In the genomic region with DNA sequence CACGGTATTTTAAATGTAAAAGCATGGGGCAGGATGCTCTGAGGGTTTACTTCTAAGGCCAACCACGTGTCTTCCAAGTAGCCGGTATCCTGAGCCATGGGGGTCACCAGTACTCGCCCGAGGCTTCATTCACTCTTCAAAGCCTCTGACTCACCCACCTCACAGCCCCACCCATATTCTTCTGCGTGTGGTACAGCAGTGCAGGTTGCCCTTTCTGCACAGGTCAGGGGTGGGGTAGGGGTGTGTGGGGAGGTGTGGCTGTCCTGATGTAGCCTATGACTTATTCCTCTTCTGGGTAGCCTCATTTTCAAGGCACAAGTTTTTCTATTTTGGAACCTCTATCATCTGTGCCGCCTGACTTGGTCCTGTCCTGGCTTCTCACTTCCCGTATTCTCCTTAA, we compare ENCODE assay signal across 26 mouse cellular contexts. TPM values are rescaled to one million over a fixed set of nuclear protein-coding genes. Genes with fewer than 3 reads are reported as not detected.
DNase-seq lines count a peak whose midpoint lies in the region; ATAC-seq lines count a peak whose summit lies in the region.
"Had no signal": no experiment of that assay in that cellular context is flagged by ENCODE, and none has a peak within 500 bp of the region (broad histone marks: within the 10 kb centered on the region; RNA-seq: fewer than 3 reads in every experiment).

No protein-coding gene starts in this region.

- WGBS in liver, embryonic 11.5 days: 65% methylated on average over 8 of the region's 8 CpGs
- WGBS in liver, embryonic 12.5 days (ENCODE audit: insufficient replicate concordance): 52% methylated on average over 8 of the region's 8 CpGs
- WGBS in intestine, embryonic 16.5 days: 49% methylated on average over 8 of the region's 8 CpGs
- 46% methylated on average over 8 of the region's 8 CpGs for WGBS in stomach, embryonic 16.5 days
- WGBS in kidney, embryonic 14.5 days: 71% methylated on average over 8 of the region's 8 CpGs

- no peaks in the 10 kb centered on the region for H3K36me3 ChIP-seq in liver, embryonic 11.5 days (ENCODE audit: control insufficient read depth, insufficient read depth, low read length)
- H3K36me3 ChIP-seq in liver, embryonic 12.5 days: no peaks in the 10 kb centered on the region
- no peaks in the 10 kb centered on the region for H3K36me3 ChIP-seq in intestine, embryonic 16.5 days (ENCODE audit: control insufficient read depth, insufficient read depth, low read length)
- no peaks in the 10 kb centered on the region for H3K36me3 ChIP-seq in stomach, embryonic 16.5 days (ENCODE audit: control insufficient read depth, insufficient read depth, low read length)
- H3K36me3 ChIP-seq in kidney, embryonic 14.5 days (ENCODE audit: control insufficient read depth, insufficient read depth, low read length): no peaks in the 10 kb centered on the region
- H3K36me3 ChIP-seq: embryonic facial prominence, embryonic 10.5 days; heart, embryonic 10.5 days; hindbrain, embryonic 12.5 days had no signal

- no peaks in the 10 kb centered on the region for H3K4me1 ChIP-seq in liver, embryonic 11.5 days (replicated peaks; ENCODE audit: control insufficient read depth, insufficient read depth, low read length)
- H3K4me1 ChIP-seq in liver, embryonic 12.5 days: no peaks in the 10 kb centered on the region
- H3K4me1 ChIP-seq in intestine, embryonic 16.5 days (ENCODE audit: control insufficient read depth, insufficient read depth, low read length): 0 out of 2 replicates have a peak, but pooled peaks cover 2% of the 10 kb centered on the region
- no peaks in the 10 kb centered on the region for H3K4me1 ChIP-seq in stomach, embryonic 16.5 days (ENCODE audit: control insufficient read depth, insufficient read depth, low read length)
- H3K4me1 ChIP-seq in kidney, embryonic 14.5 days (ENCODE audit: control insufficient read depth, insufficient read depth, low read length): no peaks in the 10 kb centered on the region
- H3K4me1 ChIP-seq: embryonic facial prominence, embryonic 10.5 days; forebrain, embryonic 13.5 days; heart, embryonic 10.5 days; hindbrain, embryonic 12.5 days had no signal

- H3K4me2 ChIP-seq in liver, embryonic 11.5 days: no peak overlapping the region
- no peak overlapping the region for H3K4me2 ChIP-seq in liver, embryonic 12.5 days
- H3K4me2 ChIP-seq in intestine, embryonic 16.5 days (ENCODE audit: low read depth, low read length): peak overlapping the region; percentile 28
- H3K4me2 ChIP-seq in stomach, embryonic 16.5 days (ENCODE audit: low read depth, low read length): no peak overlapping the region
- H3K4me2 ChIP-seq in kidney, embryonic 14.5 days (replicated peaks; ENCODE audit: low read depth, low read length): no peak overlapping the region
- H3K4me2 ChIP-seq: forebrain, embryonic 13.5 days; hindbrain, embryonic 12.5 days had no signal

- ATAC-seq in liver, embryonic 11.5 days (replicated peaks; ENCODE audit: low FRiP score): no peak
- no peak for ATAC-seq in liver, embryonic 12.5 days
- ATAC-seq in intestine, embryonic 16.5 days: peak; percentile 97
- peak; percentile 75; the same call in 1 of the 2 replicates for ATAC-seq in stomach, embryonic 16.5 days (ENCODE audit: insufficient read depth, low FRiP score)
- ATAC-seq in kidney, embryonic 14.5 days (ENCODE audit: low FRiP score, low TSS enrichment): no peak
- ATAC-seq: CD4-positive, CD25-positive, alpha-beta regulatory T cell, adult 4 months; forebrain, embryonic 13.5 days; forebrain, postnatal 0 days; hindbrain, embryonic 16.5 days; Patski had no signal

- H3K9me3 ChIP-seq in liver, embryonic 11.5 days (ENCODE audit: control insufficient read depth, low read length): no peaks in the 10 kb centered on the region
- no peaks in the 10 kb centered on the region for H3K9me3 ChIP-seq in liver, embryonic 12.5 days (replicated peaks)
- no peaks in the 10 kb centered on the region for H3K9me3 ChIP-seq in intestine, embryonic 16.5 days (ENCODE audit: control insufficient read depth, low read length)
- H3K9me3 ChIP-seq in stomach, embryonic 16.5 days (replicated peaks; ENCODE audit: control insufficient read depth, low read length): no peaks in the 10 kb centered on the region
- H3K9me3 ChIP-seq in kidney, embryonic 14.5 days (ENCODE audit: control insufficient read depth, low read length): no peaks in the 10 kb centered on the region
- H3K9me3 ChIP-seq: embryonic facial prominence, embryonic 10.5 days; forebrain, embryonic 13.5 days; heart, embryonic 10.5 days; hindbrain, embryonic 12.5 days had no signal

- H3K4me3 ChIP-seq in liver, embryonic 11.5 days (ENCODE audit: low read depth, low read length): no peak overlapping the region
- no peak overlapping the region for H3K4me3 ChIP-seq in liver, embryonic 12.5 days
- no peak overlapping the region for H3K4me3 ChIP-seq in intestine, embryonic 16.5 days (ENCODE audit: low read length)
- no peak overlapping the region for H3K4me3 ChIP-seq in stomach, embryonic 16.5 days (replicated peaks; ENCODE audit: low read length)
- no peak overlapping the region for H3K4me3 ChIP-seq in kidney, embryonic 14.5 days (ENCODE audit: low read length)
- H3K4me3 ChIP-seq: embryonic facial prominence, embryonic 10.5 days; forebrain, embryonic 13.5 days; heart, embryonic 10.5 days; hindbrain, embryonic 12.5 days had no signal

- DNase-seq in liver, embryonic 11.5 days (ENCODE audit: low spot score): peak; percentile 27
- DNase-seq in thymus, postnatal 14 days: no peak
- DNase-seq in thymus, adult 18-20 months: no peak
- DNase-seq: adrenal gland, adult 8-10 months; adrenal gland, postnatal 36 days; B cell, adult 2 months; cerebellum, adult 2 months; cerebellum, postnatal 10 days; forebrain, postnatal 0 days; gastrocnemius, postnatal 36 days; heart, adult 18-20 months; heart, postnatal 10 days; heart, postnatal 4 days had no signal

- H3K9ac ChIP-seq in liver, embryonic 11.5 days (ENCODE audit: low read depth, low read length): no peak overlapping the region
- H3K9ac ChIP-seq in liver, embryonic 12.5 days: no peak overlapping the region
- H3K9ac ChIP-seq in intestine, embryonic 16.5 days (ENCODE audit: low read depth, low read length): no peak overlapping the region
- no peak overlapping the region for H3K9ac ChIP-seq in stomach, embryonic 16.5 days (ENCODE audit: low read length)
- H3K9ac ChIP-seq in kidney, embryonic 14.5 days (ENCODE audit: low read depth, low read length): no peak overlapping the region
- H3K9ac ChIP-seq: forebrain, embryonic 13.5 days; forebrain, postnatal 0 days; hindbrain, embryonic 12.5 days had no signal

- H3K27me3 ChIP-seq in liver, embryonic 11.5 days (replicated peaks; ENCODE audit: control insufficient read depth, insufficient read depth, low read length): no peaks in the 10 kb centered on the region
- H3K27me3 ChIP-seq in liver, embryonic 12.5 days (replicated peaks): no peaks in the 10 kb centered on the region; the same call in 1 of the 2 replicates
- H3K27me3 ChIP-seq in intestine, embryonic 16.5 days (replicated peaks; ENCODE audit: control insufficient read depth, insufficient read depth, low read length): no peaks in the 10 kb centered on the region
- no peaks in the 10 kb centered on the region for H3K27me3 ChIP-seq in stomach, embryonic 16.5 days (ENCODE audit: control insufficient read depth, insufficient read depth, low read length)
- H3K27me3 ChIP-seq in kidney, embryonic 14.5 days (ENCODE audit: control insufficient read depth, insufficient read depth, low read length): no peaks in the 10 kb centered on the region
- H3K27me3 ChIP-seq: forebrain, embryonic 13.5 days; hindbrain, embryonic 12.5 days had no signal

- no peak overlapping the region for H3K27ac ChIP-seq in liver, embryonic 11.5 days (ENCODE audit: low read depth, low read length)
- no peak overlapping the region for H3K27ac ChIP-seq in liver, embryonic 12.5 days
- H3K27ac ChIP-seq in intestine, embryonic 16.5 days (ENCODE audit: low read length): peak overlapping the region; percentile 65; the same call in 1 of the 2 replicates
- no peak overlapping the region for H3K27ac ChIP-seq in stomach, embryonic 16.5 days (ENCODE audit: low read length)
- H3K27ac ChIP-seq in kidney, embryonic 14.5 days (ENCODE audit: low read depth, low read length): no peak overlapping the region
- H3K27ac ChIP-seq: embryonic facial prominence, embryonic 10.5 days; forebrain, embryonic 13.5 days; heart, embryonic 10.5 days; hindbrain, embryonic 12.5 days had no signal

RNA-seq across cellular contexts. Expression of gene Slc5a4a, which starts 0.4 kb away (rescaled TPM):
- polyA plus RNA-seq in liver, embryonic 11.5 days (2014; fragmentation: Nextera tagmentation; extraction: Ambion mirVana): 0.08 TPM in 1 of 2 replicates, not detected in the other
- 0.06 TPM in 1 of 2 replicates, not detected in the other for polyA plus RNA-seq in liver, embryonic 12.5 days (2016; fragmentation: Nextera tagmentation; extraction: Ambion mirVana)
- polyA plus RNA-seq in intestine, embryonic 16.5 days (2015; fragmentation: Nextera tagmentation; extraction: Ambion mirVana): 0.21 and 0.28 TPM in 2 replicates
- polyA plus RNA-seq in stomach, embryonic 16.5 days (2015; fragmentation: Nextera tagmentation; extraction: Ambion mirVana): not detected in 2 replicates
- polyA plus RNA-seq in kidney, embryonic 14.5 days (2014; fragmentation: Nextera tagmentation; extraction: Ambion mirVana): not detected in 2 replicates
- polyA plus RNA-seq: CD4-positive, CD25-positive, alpha-beta regulatory T cell, adult 4 months; cerebellum, adult 2 months; embryonic facial prominence, embryonic 10.5 days; embryonic facial prominence, embryonic 14.5 days; heart, embryonic 10.5 days; heart, embryonic 14.5 days; hindbrain, embryonic 12.5 days; Patski had no signal

RNA-seq across cellular contexts. Expression of gene Slc5a4b, which starts 36.1 kb away (rescaled TPM):
- 0.05 and 0.06 TPM in 2 replicates for polyA plus RNA-seq in liver, embryonic 11.5 days (2014; fragmentation: Nextera tagmentation; extraction: Ambion mirVana)
- polyA plus RNA-seq in liver, embryonic 12.5 days (2016; fragmentation: Nextera tagmentation; extraction: Ambion mirVana): 0.16 and 0.17 TPM in 2 replicates
- polyA plus RNA-seq in intestine, embryonic 16.5 days (2015; fragmentation: Nextera tagmentation; extraction: Ambion mirVana): 0.73 and 1.4 TPM in 2 replicates
- 0.15 TPM in 1 of 2 replicates, not detected in the other for polyA plus RNA-seq in stomach, embryonic 16.5 days (2015; fragmentation: Nextera tagmentation; extraction: Ambion mirVana)
- polyA plus RNA-seq in kidney, embryonic 14.5 days (2014; fragmentation: Nextera tagmentation; extraction: Ambion mirVana): 0.30 TPM in 1 of 2 replicates, not detected in the other
- polyA plus RNA-seq: cerebellum, adult 2 months; embryonic facial prominence, embryonic 10.5 days; embryonic facial prominence, embryonic 14.5 days; forebrain, embryonic 13.5 days; forebrain, postnatal 0 days; heart, embryonic 10.5 days; heart, embryonic 14.5 days; hindbrain, embryonic 12.5 days; hindbrain, embryonic 16.5 days; Patski had no signal

Comparison
In these comparisons a context has a peak if more than half of its experiments do, and no peak if none do; other contexts are left out.
1. ATAC-seq: peak in intestine, embryonic 16.5 days (single experiment) and stomach, embryonic 16.5 days (single experiment); none in liver, embryonic 11.5 days (single experiment), liver, embryonic 12.5 days (single experiment) and kidney, embryonic 14.5 days (single experiment).